Mouse (Mus musculus) forelimb bud, embryonic 11.5 days (tissue): ENCODE measurements around the gene Slc38a5.

Experiments
- DNase-seq: peaks from one replicate; pipeline ENCODE4 v3.0.0-alpha.2; 2012; ENCODE audit warnings: low read depth, low spot score

The Slc38a5 gene

DNA sequence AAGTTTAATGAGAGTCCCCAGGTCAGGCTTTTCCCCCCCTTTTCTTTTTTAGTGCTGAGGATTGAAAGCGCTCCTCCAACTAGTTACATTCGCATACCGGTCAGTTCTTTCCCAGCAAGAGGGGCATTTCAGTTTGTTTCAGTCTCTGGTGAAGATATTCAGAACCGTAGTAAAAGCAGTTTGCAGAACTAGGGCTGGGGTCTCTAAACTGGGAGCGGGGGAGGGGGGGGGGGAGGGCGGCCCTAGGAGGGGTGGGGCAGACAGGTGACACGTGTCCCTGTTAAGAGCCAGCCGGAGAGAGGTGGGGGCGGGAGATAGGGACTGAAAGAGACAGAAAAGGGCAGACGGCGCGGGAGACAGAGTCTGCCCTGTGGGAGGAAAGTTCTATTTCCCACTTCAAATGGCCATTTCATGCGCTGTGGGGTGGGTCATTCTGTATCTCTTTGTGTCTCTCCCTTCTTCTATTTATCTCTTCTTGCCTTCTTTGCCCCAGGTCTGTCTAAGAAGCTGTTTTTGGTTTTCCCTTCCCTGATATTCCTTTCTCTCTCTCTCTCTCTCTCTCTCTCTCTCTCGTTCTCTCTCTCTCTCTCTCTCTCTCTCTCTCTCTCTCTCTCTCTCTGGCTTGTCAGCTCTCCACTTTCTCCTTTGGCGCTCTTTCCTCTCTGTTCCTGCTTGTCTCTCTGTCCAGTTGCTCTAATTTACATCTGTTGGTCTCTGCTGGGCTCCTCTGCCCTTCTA, at the start of gene Slc38a5:
Slc38a5 (plus strand) TSS at position 51 of the 738 bp plus-strand sequence.
- no peak for DNase-seq

DNA sequence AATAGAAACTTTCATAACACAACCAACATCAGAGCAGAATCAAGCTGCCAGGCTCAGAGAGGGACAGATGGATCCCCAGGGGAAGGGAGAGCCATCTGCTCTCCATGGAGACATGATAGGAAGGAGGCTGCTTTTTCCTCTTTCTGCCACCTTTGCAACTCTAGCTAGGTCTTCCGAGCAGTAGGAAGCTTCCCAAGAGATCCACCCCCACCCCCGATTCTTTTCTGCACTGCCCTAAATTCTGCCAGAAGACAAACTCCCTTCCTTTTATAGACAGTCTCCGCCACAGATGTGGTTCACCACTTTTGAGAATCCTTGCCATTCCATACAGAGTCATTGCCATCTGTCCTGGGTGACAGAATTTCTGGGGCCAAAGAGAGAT, 48.6 kb upstream of the Slc38a5 start:
- no peak for DNase-seq

DNA sequence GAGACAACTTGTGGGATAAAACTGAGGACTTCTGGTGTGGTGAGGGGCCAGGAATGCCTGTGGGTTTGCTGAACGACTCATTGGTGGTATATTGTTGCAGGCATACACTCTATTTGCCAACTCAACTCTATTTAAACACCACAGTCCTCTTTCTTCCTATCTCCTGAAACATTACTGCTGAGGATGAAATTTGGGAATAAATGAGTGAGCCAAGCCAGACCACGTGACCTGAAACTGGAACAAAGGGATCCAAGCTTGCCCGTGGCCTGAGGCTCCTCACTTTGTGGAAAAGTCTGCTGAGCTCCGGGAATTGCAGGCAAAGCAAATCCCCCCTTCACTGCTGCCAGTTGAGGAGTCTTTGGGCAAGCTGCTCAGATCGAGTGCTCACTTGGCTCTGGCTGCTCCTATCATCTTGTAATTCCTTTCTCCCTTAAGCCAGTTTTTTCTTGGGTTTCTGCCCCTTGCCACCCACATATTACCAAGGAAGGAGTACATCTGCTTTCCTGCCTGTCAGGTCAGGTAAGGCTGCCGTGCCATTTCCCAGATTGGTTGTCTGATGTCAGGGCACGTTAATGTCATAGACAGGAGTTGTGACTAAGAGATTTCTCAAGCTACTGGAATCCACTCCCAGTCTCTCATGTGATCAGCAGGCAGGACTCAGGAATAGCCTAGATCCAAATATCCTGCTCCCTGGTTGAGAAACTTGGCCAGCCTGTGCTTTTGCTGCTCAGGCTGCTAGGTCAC, 48.1 kb upstream of the Slc38a5 start:
- no peak for DNase-seq

DNA sequence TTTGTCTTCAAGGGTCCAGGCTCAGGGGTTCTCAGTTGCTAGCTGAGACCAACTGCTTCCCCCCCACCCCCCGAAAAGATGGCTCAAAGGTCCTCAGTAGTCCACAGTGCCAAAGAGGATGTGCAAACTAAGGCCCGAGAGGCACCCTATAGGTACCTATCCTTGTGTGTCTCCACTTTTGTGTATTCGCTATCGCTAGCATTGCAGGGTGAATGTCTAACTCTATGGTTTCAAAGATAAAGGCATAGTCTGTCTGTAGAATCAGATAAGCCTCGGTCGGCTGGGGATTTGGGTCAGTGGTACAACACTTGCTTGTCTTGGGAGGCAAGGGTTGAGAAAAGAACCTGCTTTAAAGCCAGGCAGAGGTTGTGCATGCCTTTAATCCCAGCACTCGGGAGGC, 47.5 kb upstream of the Slc38a5 start:
- no peak for DNase-seq

DNA sequence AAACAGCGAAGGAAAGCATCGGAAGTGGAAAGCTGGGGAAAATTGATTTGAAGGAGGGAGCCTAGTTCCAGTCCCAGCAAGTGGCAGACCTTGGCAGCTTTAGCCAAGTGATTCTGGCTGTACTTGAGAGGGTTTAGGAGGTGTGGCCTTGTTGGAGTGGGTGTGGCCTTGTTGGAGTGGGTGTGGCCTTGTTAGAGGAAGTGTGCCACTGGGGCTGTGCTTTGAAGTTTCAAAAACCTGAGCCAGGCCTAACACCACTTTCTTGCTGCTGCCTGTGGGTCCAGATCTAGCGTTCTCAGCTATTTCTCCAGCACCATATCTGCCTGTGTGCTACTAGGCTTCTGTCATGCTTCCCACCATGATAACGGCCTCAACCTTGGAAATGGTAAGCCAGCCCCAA, 40.7 kb upstream of the Slc38a5 start:
- no peak for DNase-seq

DNA sequence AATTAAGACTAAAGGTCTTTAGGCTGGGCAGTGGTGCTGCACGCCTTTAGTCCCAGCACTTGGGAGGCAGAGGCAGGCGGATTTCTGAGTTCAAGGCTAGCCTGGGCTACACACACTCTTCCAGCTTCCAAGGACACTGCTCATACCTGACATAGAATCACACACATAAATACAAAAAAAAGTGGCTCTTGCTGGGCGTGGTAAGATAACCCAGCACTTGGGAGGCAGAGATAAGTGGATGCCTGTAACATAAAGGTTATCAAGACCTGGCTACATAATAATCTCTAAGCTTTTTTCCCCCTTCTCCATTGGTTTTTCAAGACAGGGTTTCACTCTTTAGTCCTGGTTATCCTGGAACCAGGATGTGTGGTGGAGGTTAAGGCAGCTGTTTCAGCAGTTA, 37.3 kb upstream of the Slc38a5 start:
- no peak for DNase-seq

DNA sequence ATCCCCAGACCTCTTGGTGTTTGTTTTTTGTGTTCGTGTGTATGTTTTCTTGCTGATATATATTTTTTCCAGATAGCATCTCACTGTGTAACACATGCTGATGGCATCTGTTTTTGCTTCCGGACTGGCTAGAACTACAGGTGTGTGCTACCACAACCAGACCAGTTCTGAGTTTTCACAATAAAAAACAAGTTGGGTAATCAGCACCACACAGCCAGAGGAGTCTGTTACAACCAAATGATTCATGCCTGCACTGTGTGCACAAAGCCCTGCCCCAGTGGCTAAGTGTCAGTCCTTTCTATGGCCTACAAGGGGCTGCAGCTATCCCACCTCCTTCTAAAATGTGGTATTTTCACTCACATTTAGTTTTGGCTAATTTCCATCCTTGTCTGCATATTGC, 34.2 kb upstream of the Slc38a5 start:
- DNase-seq, result no peak

DNA sequence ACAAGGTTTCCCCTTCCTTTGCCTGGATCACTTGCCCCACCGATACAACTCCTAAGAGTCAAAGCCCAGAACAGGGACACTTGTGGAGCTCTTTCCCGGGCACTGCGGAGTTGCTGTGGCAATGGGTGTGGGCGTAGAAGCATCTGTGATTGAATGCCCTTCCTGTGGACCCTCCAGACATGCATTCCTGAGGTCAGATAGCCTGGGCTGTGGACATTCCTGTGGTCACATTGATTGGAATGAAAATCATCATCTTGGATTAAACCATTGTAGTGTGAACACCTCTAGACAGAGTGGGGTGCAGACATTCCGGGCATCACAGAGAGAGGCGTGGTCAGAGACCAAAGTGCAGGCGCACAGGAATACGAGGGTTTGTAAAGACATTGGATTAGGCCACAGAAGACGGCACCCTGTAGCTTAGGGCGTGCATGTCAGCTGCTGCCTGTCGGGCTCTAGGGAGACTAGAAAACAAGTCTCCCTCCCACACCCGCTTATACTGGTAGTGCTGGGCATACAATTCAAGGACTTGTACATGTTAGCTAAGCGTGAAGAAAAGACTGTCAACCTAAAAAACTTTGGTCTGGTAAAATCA, 32.0 kb upstream of the Slc38a5 start:
- DNase-seq, result no peak

DNA sequence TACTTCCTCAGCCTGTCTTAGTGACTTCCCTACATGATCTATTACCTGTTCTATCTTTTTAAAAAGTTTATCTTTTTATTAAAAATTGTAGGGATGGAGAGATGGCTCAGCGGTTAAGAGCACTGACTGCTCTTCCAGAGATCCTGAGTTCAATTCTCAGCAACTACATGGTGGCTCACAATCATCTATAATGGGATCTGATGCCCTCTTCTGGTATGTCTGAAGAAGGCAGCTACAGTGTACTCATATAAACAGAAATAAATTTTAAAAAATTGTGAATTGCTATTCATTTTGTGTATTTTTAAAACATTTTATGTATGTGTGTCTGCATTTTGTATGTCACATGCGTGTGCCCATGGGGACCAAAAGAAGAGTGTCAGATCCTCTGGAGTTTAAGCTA, 23.3 kb upstream of the Slc38a5 start:
- DNase-seq, result no peak

DNA sequence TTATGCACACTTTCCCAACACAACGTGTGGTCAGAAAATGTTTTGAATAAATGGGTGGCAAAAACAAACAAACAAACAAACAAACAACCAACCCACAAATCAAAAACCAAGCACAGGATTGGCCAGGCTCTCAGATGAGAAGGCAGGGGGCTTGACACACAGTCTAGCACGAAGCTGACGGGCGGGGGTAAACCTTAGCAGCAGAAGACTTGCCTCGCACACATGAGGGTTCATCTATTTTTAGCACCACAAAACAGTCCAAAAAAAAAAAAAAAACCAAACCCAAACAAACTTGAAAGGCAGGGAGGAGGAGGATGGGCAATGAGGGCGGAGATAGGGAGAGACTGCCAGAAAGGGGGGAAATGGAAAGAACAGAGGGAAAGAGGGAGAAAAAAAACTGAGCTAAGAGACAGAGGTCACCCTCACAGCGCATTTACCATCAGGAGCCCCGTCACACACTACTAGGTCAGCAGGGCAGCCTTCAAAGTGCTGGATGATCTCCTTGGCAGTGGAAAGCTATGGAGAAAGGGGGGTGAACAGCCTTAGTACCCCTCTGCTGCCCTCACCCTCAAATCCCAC, 22.3 kb upstream of the Slc38a5 start:
- DNase-seq, result no peak

DNA sequence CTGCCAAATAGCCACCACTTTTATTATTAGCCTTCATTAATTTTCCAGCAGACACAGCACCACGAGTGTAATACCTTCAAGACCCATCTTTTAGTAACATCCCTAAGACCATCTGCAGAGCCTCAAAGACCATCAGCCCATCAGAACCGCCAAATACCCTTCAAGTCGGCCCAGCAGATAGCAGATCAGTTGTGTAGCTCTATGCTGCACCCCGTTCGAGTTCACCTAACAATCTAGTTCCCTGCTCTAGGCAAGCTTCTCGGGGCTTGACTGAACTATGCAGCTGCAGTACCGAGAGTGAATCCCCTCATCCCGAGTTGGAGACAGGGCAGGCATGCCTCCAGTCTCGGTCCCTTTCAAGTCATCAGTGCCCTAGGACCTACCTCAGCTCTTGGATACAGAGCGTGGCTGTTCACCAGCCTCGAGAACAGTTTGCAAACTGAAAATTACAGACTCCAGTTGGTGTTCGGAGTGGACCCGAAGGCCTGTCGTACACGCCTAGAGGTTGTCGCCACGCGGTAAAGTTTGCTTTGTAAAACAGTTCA, 19.1 kb upstream of the Slc38a5 start:
- no peak for DNase-seq

DNA sequence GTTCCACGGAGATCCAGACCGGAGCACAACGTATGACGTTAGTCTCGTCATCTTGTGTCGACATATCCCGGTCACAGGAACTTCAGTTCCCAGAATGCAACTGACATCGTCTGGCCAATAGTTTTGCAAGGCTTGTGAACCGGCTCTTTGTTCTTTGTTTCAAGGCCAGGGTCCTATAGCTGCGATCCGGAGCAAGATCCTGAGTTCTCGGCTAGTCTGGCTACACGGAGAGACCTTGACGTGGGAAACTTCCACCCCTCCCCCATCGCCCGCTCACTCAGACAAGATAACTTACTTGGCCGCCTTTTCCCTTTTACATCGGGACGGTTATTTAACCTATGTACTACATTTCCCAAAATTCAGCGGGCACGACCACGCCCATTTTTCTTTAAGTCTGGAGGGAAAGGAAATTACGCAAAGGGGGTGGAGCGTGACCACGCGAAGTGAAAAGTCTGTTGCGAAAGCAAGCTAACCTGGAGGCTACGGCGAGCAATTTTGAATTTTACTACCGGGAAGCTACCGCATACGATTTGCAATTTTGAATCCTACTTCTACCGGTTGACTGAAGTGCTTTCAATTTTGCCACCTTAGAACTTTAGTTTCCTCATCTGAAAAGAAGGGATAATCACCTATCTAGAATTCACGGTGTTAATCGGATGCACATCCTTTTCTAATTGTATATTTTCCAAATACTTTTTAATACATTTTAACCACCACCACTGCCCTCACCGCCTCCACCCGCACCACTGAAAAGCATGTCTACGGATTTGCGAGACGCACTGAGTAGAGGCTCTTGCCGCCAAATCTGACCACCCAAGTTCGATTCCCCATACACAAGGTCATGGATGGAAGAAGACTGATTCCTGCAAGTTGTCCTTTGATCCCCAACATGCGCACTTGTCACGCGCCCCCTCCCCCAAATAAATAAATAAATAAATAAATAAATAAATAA, 18.3 kb upstream of the Slc38a5 start, which contains the start of gene Ftsj1:
Ftsj1 (minus strand) TSS at position 73 of the 952 bp plus-strand sequence.
- peak; percentile 87 for DNase-seq

DNA sequence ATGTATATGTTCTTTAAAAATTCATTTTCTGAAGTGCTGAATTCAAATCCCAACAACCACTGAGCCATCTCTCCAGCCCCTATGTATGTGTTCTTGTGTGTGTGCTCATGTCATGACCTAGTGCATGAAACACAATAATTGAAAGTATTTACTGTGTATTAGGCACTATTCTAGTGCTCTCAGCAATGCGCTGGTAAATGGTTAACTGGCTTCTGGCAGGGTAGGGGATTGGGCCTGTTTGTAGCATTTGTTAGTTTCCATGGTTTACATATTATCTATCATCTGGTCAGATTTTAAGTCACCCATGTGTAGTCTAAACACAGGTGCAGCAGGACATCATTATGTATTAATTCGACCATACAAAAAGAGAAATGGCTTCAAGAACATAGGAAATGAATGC, 17.2 kb upstream of the Slc38a5 start:
- DNase-seq, result no peak

DNA sequence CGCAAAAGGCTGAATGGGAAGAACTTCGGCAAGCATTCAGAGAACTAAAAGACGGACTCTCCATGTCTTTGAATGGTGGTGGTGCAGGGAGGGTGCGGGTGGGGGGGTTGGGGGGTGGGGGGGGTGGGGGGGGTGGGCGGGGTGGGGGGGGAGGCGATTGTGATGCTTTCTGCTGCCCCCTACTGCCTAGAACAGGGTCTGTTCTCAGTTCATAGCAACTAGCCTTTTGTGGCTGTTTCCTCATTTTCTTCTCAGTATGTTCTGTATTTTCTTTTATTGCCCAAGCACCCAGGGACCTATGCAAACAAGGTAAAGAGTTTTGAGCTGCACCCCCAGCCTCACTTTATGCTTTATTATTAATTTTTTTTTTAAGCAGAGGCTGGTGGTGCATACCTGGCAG, 15.1 kb upstream of the Slc38a5 start:
- DNase-seq, result no peak

DNA sequence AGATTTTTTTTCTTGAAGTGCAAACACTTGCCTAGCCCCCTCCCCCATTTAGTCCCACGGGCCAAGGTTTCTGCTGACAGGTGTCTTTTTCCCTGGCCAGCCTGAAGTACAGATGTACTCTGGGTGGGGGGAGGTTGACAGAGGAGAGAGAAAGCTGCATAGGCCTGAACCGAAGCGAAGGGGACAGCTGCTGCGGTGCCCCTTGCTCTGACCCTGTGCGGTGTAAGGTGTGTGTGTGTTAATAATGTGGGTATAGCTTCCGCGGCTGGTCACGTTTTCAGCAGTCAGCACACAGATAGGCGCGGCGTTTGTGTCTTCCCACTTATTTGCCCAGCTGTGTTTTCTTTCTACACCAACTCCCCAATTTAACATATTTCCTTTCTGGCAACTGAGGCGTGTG, 11.5 kb upstream of the Slc38a5 start:
- no peak for DNase-seq

DNA sequence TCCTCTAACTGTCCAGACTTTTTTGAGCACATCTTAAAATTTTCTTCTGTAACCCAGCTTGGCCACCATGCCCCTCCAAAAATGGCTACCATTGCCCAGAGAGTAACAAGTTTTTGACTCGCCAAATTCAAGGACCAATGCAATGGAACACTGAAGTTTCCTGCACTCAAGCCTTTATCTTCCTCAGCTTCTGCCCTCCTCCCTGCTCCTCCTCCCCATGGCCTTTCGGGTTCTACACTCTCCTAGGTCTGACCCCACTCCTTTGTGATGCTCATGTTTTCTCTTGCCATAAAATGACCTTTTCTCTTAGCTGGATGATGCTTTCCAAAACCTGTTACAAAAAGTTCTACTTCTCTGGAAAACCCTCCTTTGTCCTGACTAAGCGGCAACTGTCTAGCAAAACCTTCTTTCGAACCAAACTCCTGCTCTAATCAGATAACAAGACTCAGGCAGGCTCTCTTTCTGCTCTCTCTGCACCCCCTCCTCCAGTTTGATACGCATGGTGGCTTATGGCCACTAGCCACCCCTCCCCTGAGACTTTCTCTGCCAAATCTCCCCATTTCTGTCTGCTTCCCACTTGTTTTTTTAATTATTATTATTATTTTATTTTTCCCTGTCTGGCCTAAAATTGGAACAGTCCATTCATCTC, 7.7 kb upstream of the Slc38a5 start:
- DNase-seq, result no peak

DNA sequence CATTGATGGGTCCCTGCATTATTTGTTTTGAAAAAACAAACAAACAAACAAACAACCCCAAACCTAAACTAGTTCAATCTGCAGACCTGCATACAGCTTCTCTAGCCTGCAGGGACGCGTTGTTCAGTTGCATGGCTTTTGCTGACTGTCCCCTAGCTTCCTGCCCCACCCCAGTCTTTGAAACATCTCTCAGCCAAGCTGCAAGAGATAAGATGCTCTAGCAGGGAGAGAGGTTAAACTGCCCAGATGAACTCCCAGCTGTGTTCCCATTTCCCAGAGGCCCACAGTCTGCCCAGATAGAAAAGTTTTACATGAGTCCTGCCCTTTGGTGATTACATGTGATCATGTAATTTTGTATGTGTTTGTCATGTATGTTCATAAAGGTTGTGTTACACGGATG, 6.7 kb upstream of the Slc38a5 start:
- no peak for DNase-seq

DNA sequence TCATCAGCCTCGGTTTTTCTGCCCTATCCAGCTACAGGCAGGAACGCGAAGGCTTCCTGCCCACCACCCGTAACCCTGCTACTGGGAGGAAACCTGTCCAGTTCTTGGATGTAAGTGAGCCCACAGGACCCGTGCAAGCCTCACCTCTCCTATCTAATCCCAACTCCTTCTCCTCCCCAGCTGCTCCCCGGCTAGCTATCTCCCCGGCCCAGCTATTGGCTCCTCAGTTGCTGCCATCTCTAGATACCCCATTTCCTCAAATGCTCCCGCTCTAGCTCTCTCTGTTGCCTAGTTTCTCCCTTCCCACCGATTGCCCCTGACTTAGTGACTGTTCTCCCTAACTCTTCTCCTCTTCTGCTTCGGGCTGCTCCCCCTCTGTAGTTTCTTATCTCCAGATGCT, 1.1 kb downstream of the Slc38a5 start:
- no peak for DNase-seq

DNA sequence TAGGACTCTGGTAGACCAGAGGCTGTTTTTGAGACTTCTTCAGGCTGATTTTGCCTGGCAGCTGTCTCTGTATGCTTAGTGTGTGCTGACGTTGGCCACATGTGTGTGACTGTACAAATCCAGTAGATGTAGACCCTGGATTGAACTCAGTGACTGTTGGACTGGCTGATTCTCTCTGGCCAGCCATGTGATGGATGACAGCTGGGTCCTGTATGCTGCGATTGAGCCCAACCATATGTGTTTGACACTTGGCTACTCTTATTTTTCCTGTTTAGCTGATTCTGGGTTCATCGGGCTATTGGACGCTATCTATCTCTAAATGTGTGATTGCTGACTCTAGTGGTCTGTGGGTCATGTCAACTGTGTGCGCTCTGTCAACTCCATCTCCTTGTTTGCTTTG, 3.1 kb downstream of the Slc38a5 start:
- no peak for DNase-seq

DNA sequence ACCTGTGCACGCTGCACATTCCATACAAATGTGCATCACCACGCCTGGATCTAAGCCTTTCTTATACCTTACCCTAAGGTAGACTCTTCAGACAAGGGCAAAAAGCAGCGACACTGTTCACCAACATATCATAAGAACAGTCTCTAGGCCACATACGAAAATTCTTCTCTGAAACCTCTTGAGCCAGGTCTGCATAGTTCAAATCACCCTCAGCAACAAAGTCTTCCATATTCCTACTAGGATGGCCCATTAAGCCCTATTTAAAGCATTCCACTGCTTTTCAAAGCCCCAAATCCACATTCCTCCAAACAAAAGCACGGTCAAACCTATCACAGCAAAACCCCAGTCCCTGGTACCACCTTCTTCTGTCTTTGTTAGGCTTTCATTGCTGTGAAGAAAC, 17.7 kb downstream of the Slc38a5 start:
- no peak for DNase-seq

DNA sequence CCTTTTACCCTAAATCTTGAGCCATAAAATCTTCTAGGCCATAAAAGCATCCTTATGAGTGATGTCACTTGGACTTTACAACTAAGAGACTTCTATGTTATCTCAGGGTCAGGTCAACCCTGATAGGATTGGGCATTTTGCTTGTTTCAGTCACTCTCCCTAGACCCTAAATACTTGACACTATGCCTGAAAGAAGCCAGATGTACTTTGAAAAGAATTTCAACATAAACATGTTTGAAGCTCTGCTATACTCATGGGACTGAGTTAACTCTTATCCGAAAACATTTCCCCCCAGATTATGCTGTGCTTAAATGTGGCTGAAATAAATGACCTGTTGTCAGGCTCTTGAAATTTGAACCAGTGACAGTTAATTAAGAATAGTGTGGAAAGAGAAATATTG, 38.4 kb downstream of the Slc38a5 start:
- DNase-seq, result no peak
